Mouse (Mus musculus) right cerebral cortex, postnatal 25 days (tissue): Measurements from ENCODE around the gene Ippk.

Experiments used
- DNase-seq: peaks from one replicate; pipeline ENCODE4 v3.0.0; 2022

The Ippk gene

DNA sequence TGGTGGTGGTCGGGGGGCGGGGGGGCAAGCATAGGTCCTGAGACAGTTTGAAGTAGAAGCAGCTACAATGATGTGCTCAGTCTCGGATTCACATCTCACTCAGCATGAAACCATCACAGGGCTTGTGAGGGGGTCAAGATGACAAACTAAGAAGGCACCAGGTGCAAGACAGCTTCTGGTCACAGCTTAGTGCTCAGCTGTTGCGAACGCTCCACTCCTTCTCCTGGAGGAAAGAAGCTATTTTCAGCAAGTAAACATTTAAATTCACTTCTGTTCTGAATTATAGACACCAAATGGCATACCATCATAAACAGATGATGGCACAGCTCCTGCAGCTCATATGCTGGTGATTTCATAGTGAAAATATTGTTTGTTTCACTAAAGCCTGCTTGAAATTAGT, 64.3 kb downstream of the Ippk start:
- no peak for DNase-seq

DNA sequence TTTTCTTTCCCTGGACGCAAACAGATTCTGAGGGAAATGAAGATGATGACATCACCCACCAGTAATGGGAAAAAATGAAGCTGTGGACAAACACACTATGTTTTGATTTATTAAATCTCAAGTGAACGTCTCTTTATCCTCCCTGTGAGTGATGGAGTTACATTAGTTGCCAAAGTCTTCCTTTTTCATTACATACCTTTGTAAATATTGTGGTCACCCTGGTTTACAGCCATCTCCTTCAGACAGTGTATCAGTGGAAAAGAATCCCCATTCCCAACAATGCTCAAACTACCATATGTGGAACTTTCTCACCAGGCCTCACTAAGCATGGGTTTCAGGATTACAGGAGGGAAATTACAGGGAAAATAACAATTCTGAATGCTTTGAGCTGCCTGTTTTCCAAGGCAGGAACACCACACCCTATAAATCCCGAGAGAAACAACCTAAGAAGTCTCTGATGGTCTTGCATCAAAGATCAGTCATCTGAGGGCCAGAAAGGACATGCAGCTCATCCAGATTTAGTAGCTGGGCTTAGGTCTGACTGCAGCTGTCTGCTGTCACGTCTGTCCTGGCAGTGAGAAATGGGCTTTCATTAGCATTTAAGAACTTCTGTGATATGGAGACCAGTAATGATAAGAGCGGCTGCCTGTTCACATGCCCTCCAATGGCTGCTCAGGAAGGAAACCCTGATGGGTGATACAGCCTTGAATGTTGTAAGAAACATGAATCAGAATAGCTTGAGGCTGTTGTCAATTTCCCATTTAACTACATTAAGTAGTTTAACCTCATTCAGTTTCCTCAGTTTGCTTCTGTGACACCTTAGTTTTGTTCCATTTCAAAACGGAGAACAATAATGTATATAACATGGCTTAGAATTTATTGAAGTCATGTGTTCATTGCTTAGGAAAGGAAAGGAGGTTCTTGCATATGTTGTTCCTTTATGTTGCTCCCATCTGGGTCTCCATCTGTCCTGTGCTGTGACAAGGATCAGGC, 71.6 kb downstream of the Ippk start, which contains the start of gene Tes3-ps:
TSS of gene Tes3-ps (plus strand) at position 943 of the 993 bp plus-strand sequence.
- no peak for DNase-seq

GRCm38 (mm10) chr13:49504510-49504909, 83.5 kb downstream of the Ippk start, which contains the start of gene Ecm2:
Gene Ecm2, plus strand, starts transcription at chr13:49504810.
- DNase-seq, result no peak

DNA sequence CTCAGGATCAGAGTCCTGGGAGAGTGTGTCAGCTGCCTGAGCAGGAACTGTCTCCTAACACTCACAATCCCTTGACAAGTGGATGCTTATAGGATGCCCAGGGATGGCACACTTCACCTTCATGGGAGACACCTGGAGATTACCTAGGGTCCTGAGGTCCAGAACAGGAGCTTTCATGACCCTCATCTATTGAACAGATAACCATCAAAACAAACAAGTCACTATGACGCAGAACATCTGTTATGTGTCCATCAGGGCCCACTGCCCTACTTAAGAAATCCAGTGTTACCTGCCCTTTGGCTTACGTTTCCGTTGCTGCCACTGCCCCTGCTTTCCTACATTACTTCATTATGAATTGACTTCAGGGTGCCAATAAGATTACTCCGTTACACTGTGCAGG, 84.7 kb downstream of the Ippk start:
- DNase-seq, result no peak

DNA sequence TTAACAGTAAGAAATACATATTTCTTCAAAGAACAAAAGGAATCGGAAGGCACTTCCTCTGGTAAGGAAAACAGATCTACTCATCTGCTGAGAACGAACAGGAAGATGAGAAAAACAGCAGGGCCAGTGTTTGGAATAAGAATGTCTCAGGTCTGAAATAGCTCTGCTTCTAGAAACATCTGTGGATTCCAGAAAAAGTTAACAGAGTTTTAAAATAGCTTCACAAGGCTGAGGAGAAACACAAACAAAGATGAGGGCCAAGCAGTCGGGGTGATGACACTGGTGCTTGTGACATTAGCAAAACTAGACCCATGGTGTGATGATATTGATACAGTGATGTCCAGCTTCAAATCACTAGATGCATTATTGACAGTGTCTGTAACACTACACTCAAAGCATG, 86.1 kb downstream of the Ippk start:
- no peak for DNase-seq
